Mouse (Mus musculus) stomach, postnatal 0 days (tissue): ENCODE measurements around the gene Ccdc138.
"Not testable (repeated sequence)": the region's sequence is repeated elsewhere in the genome, so short reads cannot be mapped to it uniquely, and the experiment has no call there.

ENCODE experiments used
- CTCF ChIP-seq: IDR thresholded peaks from 2 replicates; pipeline ENCODE4 v1.5.1; 2016; ENCODE audit warnings: antibody characterized with exemption, low read depth, mild to moderate bottlenecking, moderate library complexity
- EP300 ChIP-seq: optimal IDR thresholded peaks from 2 replicates; pipeline ENCODE3; 2016; ENCODE audit warnings: antibody characterized with exemption

GRCm38 (mm10) chr10:58536276-58536675, 38.5 kb downstream of the Ccdc138 start:
- not testable (repeated sequence) for TF ChIP-seq CTCF, EP300
